Mouse (Mus musculus) hematopoietic stem cell, adult 5-6 weeks (primary cell): ENCODE data around the gene Lta. TPM values are rescaled to one million over a fixed set of nuclear protein-coding genes. Genes with fewer than 3 reads are reported as not detected.

Source experiments
- ATAC-seq, 2 experiments: fragments of 125-278 bp in 1 of 2; replicated peaks in 1 of 2; 2 replicates each; pipeline ENCODE4 v1.8.0; 2016 to 2017; ENCODE audit warnings: inconsistent platforms in 2 of 2, mild to moderate bottlenecking in 2 of 2, moderate number of reproducible peaks in 2 of 2, low read depth in 1 of 2, moderate TSS enrichment in 1 of 2; ENCODE audit not compliant: low FRiP score in 2 of 2, poor library complexity in 2 of 2, severe bottlenecking in 2 of 2, insufficient read depth in 1 of 2, low TSS enrichment in 1 of 2
- total RNA-seq: library from RNA; stranded (forward); fragments of 172-1452, 232-1000 nt; gene quantifications from 2 replicates; pipeline ENCODE4 v1.2.3, GENCODE M21; 2017

Gene Lta
- total RNA-seq, 1 experiment from 2014 or later = not detected

- peak in 1 of 2 experiments; percentile 0; a peak in 1 of 4 replicates for ATAC-seq
Measured at GRCm38 (mm10) chr17:35220156-35220952, 15.2 kb upstream of the Lta start, which contains the start of gene Gm16181. Gm16181 (plus strand) TSS chr17:35220834.

- ATAC-seq = peak; percentile 29 to 45; a peak in 2 of 4 replicates
Measured at GRCm38 (mm10) chr17:35219601-35220041, 14.5 kb upstream of the Lta start.

- ATAC-seq = peak; percentile 43 to 47
Measured at GRCm38 (mm10) chr17:35218516-35219193, 13.5 kb upstream of the Lta start.

- no peak for ATAC-seq
Measured at GRCm38 (mm10) chr17:35213071-35213470, 7.9 kb upstream of the Lta start.

- ATAC-seq = no peak
Measured at GRCm38 (mm10) chr17:35210593-35210992, 5.4 kb upstream of the Lta start.

- peak; percentile 36 to 49; a peak in 2 of 4 replicates for ATAC-seq
Measured at GRCm38 (mm10) chr17:35209785-35210535, 4.8 kb upstream of the Lta start.

- ATAC-seq = no peak
Measured at GRCm38 (mm10) chr17:35205380-35205769, 224 bp upstream of the Lta start.

- ATAC-seq = no peak
Measured at GRCm38 (mm10) chr17:35202442-35202841, 2.7 kb downstream of the Lta start.

- peak; percentile 57 to 61 for ATAC-seq
Measured at GRCm38 (mm10) chr17:35201787-35202186, 3.4 kb downstream of the Lta start, which contains the start of gene Tnf. Tnf (minus strand) TSS chr17:35202007.

- ATAC-seq = no peak
Measured at GRCm38 (mm10) chr17:35201128-35201527, 4.0 kb downstream of the Lta start.

GRCm38 (mm10) chr17:35200398-35200797 lies 4.8 kb downstream of the Lta start:
- ATAC-seq = peak; percentile 71 to 85

- ATAC-seq = no peak
Measured at GRCm38 (mm10) chr17:35198946-35199345, 6.2 kb downstream of the Lta start.

GRCm38 (mm10) chr17:35198029-35198428 lies 7.1 kb downstream of the Lta start:
- ATAC-seq = no peak

GRCm38 (mm10) chr17:35197126-35197525 lies 8.0 kb downstream of the Lta start:
- no peak for ATAC-seq

GRCm38 (mm10) chr17:35196321-35196641 lies 8.9 kb downstream of the Lta start:
- no peak for ATAC-seq

- peak; percentile 68 to 75 for ATAC-seq
Measured at GRCm38 (mm10) chr17:35195631-35196320, 9.4 kb downstream of the Lta start.

GRCm38 (mm10) chr17:35194844-35195630 lies 10.1 kb downstream of the Lta start:
- ATAC-seq = no peak
